Mouse (Mus musculus) bone marrow macrophage, adult 2 months (primary cell): ENCODE measurements around the gene Gm44965. TPM values are rescaled to one million over a fixed set of nuclear protein-coding genes. Genes with fewer than 3 reads are reported as not detected.
A peak's percentile ranks its signal among the peaks of the same experiment; 100 is the strongest.

Experiments
- H3K27ac ChIP-seq: 2 replicates; pipeline ENCODE4 v1.5.1; 2012; ENCODE audit warnings: low read depth, low read length; ENCODE audit not compliant: insufficient read depth
- H3K4me1 ChIP-seq: 2 replicates; pipeline ENCODE4 v1.6.1; 2012; ENCODE audit warnings: low read length; ENCODE audit not compliant: control insufficient read depth, insufficient read depth
- H3K4me3 ChIP-seq: 2 replicates; pipeline ENCODE4 v1.5.1; 2012; ENCODE audit warnings: mild to moderate bottlenecking, low read length, moderate library complexity; ENCODE audit not compliant: insufficient read depth
- CTCF ChIP-seq: IDR thresholded peaks from 2 replicates; pipeline ENCODE4 v1.5.1; 2012; ENCODE audit warnings: low read depth, mild to moderate bottlenecking, low read length, moderate library complexity
- POLR2A ChIP-seq: IDR thresholded peaks from 2 replicates; pipeline ENCODE4 v1.6.1; 2012; ENCODE audit warnings: mild to moderate bottlenecking, low read depth, low read length, borderline replicate concordance
- polyA plus RNA-seq: library from polyadenylated mRNA; stranded (reverse); fragments of >200 nt; gene quantifications from 2 replicates; pipeline ENCODE4 v1.2.4, GENCODE M21; 2012; ENCODE audit not compliant: missing spikeins, insufficient read depth, insufficient read length

Gm44965 gene
- polyA plus RNA-seq, 1 experiment: not detected

DNA sequence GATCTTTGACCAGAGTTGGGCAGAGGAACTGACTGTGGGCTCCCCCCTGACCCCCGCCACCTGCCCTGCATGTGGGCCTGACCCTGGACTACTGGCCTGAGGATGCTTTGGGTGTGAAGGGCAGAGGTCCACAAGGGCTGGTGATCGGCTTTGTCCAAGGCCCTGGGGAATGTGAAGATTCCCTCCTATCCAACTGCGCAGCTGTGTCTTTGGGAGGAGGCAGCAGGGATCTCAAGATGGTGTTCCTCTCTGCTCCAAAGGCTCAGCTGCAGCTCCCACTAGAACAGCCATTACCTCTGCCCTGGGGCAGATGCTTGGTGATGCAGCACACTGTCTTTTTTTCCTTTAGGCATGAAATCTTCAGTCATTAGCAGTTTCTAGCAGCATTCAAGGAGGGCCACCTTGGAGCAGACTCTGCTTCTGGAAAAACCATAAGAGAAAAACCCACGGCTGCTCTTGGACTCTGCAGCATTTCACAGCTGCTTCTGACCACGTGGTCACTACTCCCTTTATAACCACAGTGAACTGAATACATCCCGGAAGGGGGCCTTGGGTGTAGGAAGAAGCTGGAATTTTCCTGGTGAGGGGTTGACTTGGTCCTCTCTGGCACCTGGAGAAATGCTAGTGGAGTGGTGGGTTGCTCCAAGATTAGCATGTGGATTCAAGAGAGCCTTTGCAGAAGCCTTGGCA, 44.2 kb downstream of the Gm44965 start:
- H3K27ac ChIP-seq: no peak overlapping the region
- H3K4me1 ChIP-seq: no peaks in the 10 kb centered on the region
- no peak for TF ChIP-seq CTCF
- H3K4me3 ChIP-seq: no peak overlapping the region

DNA sequence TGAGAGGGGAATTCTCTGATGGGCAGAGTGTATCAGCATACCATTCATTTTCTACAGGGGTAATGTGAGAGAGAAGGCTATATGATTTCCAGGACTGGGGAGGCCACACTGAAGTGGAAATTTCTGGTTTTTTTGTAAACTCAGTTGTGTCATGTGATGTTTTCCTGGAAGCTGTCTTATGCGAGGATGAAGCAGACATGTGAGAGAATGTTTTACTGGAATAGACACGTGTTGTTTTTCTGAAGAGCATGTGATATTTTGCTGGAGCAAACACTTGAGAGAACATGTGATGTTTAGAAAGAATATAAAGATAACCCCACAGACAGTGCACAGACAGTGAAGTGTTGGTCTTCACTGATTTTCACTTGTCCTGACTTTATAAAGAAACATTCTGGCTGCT, 44.8 kb downstream of the Gm44965 start:
- no peak for TF ChIP-seq POLR2A
- TF ChIP-seq CTCF: no peak
- no peak overlapping the region for H3K27ac ChIP-seq
- no peaks in the 10 kb centered on the region for H3K4me1 ChIP-seq
- H3K4me3 ChIP-seq: no peak overlapping the region

DNA sequence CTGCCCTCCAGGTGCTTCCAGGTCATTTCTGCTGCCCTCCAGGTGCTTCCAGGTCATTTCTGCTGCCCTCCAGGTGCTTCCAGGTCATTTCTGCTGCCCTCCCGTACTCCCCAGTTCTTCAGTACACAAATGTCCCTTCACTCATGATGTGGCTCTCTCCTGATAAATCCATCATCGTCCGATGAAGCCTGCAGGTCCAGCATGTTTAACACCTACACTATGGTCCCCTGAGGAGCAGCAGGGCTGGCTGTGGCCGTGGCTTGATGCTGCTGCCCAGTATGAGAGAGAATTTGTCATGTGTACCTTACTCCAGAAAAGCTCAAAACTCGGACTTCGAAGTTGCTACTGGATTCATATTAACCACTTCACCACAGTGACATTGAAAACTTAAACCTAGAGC, 47.6 kb downstream of the Gm44965 start:
- Histone ChIP-seq H3K4me3 (no peak overlapping the region), H3K4me1 (no peaks in the 10 kb centered on the region), H3K27ac (no peak overlapping the region)
- TF ChIP-seq CTCF (no peak), POLR2A (no peak)

DNA sequence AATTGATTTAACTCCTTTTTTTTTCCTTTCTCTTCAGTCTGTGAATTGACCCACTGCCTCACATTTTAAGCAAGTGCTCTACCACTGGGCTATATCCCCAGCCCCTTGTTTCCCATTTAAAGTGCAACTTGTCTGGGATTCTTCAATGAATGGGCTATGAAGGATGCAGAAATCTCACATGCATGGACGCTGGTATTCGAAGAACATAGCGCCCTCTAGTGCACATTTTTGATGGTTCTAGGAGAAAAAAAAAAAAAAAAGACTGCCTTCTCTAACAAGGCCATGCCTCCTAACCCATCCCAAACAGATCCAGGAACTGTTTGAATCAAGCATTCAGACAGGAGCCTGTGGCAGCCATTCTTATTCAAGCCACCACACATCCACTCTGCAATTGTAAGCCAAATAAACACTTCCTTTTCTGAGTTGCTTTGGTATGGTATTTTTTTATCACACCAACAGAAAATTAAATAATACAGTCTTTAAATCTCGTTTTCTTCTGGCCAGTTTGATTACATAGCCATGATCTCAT, 49.1 kb downstream of the Gm44965 start:
- H3K4me3 ChIP-seq: no peak overlapping the region
- TF ChIP-seq POLR2A (no peak), CTCF (no peak)
- H3K27ac ChIP-seq: no peak overlapping the region
- no peaks in the 10 kb centered on the region for H3K4me1 ChIP-seq

DNA sequence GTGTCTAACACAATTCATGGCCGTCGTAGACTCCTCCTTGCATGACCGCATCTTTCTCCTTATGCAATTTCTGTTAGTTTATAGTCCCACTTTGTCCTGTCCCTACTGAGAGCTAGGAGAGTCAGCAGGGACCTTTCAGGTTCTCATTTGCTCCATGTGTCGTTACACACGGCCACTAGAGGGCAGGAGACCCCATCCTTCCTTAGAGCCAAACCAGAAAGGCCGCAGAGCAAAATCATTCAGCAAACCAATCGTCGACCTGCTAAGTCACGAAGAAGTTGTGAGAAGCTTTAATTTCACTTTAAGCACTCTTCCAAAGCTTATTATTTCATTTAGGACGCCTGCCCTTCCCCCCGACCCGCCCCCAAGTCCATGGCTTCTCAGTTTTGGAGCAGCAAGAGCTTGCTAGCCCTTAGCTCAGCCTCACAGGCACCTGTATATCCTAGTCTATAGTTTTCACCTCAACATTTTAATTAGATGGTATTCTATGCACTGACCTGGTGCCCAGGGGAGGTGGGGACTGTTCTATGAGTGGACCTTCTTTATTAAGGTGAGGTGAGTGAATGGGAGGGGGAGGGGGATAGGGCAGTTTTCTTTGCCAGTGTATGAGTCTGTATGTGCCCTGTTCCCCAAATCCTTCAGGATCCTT, 52.0 kb downstream of the Gm44965 start:
- H3K4me3 ChIP-seq: no peak overlapping the region
- no peak overlapping the region for H3K27ac ChIP-seq
- TF ChIP-seq CTCF: peak; percentile 78
- no peak for TF ChIP-seq POLR2A
- no peaks in the 10 kb centered on the region for H3K4me1 ChIP-seq

DNA sequence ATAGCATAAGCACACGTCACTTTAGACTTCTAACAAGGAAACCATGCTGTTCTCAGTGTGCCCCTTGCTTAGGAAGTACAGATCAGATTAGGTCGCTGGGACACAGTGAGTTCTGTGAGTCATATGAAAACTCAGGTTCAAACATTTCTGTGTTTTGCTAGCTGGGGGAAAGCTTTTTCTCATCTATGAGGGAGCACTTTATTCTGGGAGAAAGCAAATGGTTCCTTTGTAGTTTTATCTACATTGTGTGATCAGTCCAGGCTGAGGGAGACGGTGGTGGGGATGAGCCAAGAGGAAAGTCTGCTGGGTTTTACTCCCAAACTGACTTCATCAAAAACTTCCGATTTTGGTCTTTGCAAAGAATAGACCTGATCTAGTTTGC, 52.6 kb downstream of the Gm44965 start:
- H3K4me1 ChIP-seq: no peaks in the 10 kb centered on the region
- H3K27ac ChIP-seq: no peak overlapping the region
- TF ChIP-seq CTCF (no peak), POLR2A (no peak)
- no peak overlapping the region for H3K4me3 ChIP-seq

DNA sequence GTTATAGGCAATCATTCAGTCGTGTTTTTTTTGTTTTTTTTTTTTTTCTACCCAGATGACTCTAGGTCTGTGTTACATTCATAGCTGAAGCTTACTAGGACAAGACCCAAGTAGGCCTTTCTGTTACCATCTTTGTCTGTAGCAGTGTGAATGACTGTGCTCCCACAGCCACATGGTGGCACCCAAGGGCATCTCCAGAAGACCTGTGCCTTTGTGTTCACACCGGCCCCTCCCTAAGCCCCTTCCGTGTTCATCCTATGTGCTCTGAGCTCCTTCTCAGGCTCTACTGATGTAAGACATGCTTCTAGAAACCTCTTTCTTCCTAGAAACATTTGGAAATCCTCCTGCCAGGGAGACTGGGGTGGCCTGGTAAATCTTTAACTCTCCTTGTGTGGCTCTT, 53.3 kb downstream of the Gm44965 start, which contains the start of gene Gimap8:
TSS of gene Gimap8 (plus strand) at position 240 of the 400 bp plus-strand sequence.
- H3K4me3 ChIP-seq: no peak within 1 kb of the TSS

DNA sequence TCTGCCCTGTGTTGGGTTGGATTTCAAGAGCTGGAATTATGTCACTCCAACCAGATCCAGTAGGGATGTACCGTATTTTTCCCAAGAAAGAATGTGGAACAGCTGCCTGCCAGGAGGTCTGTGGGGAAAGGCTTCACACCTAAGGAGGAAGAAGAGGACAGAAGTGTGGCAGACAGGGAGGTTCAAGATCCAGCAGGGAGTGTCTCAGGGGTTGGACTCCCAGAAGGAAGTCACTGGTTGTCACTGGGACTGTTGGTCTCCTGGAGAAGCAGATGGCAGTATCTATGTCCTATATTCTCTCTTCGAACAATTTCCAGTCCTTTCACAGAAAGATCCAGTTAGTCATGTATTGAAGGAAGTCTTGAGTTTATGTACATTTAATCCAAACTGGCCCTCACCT, 53.9 kb downstream of the Gm44965 start:
- TF ChIP-seq POLR2A: no peak
- no peak for TF ChIP-seq CTCF
- Histone ChIP-seq H3K27ac (no peak overlapping the region), H3K4me3 (no peak overlapping the region), H3K4me1 (no peaks in the 10 kb centered on the region)

More for the DNA sequence above, 53.3 kb downstream of the Gm44965 start, which contains the start of gene Gimap8:
- no peak for TF ChIP-seq POLR2A
- no peak for TF ChIP-seq CTCF
- Histone ChIP-seq H3K27ac (no peak within 1 kb of the TSS), H3K4me1 (no peaks in the 10 kb centered on the region)

DNA sequence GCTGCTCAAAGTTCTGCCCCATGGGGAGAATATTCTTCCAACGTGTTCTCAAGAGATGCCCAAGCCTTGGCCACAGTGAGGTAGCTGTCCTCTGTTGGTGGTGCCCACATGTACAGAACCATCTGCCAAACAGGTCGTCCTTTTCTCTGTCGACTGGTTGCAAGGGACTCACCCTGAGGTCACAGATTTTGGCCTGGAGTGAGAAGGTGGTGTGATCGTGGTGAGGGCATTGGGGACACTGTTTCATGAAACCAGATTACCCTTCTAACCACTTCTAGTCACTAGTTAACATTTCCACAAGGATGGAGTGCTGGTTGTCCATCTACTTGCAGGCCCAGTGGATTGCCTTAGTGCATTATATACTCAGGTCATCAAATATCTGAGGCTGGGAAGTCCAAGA, 55.0 kb downstream of the Gm44965 start:
- no peak overlapping the region for H3K27ac ChIP-seq
- no peak overlapping the region for H3K4me3 ChIP-seq
- TF ChIP-seq POLR2A (no peak), CTCF (no peak)
- H3K4me1 ChIP-seq: no peaks in the 10 kb centered on the region

DNA sequence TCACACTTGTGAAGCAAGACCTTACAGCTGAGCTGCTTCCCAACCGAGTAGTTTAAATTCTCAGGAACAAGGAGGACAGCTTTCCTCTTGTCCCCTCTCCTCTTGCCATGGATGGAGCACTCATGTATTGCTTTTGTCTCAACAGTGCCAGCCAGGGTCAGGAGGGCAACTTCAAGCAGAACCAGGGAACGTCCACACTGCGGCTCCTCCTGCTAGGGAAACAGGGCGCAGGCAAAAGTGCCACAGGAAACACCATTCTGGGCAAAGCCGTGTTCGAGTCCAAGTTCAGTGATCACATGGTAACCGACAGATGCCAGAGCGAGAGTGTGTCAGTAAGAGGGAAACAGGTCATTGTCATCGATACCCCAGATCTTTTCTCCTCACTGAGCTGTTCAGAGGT, 56.3 kb downstream of the Gm44965 start:
- H3K4me1 ChIP-seq: no peaks in the 10 kb centered on the region
- H3K4me3 ChIP-seq: no peak overlapping the region
- no peak overlapping the region for H3K27ac ChIP-seq
- TF ChIP-seq CTCF (no peak), POLR2A (no peak)
